Mouse (Mus musculus) WW6 (cell line): ENCODE measurements around the gene Rab11fip2.

Source experiments
- DNase-seq: peaks from one replicate; pipeline ENCODE4 v3.0.0-alpha.2; 2013; ENCODE audit warnings: low read depth, low spot score

Gene Rab11fip2

DNA sequence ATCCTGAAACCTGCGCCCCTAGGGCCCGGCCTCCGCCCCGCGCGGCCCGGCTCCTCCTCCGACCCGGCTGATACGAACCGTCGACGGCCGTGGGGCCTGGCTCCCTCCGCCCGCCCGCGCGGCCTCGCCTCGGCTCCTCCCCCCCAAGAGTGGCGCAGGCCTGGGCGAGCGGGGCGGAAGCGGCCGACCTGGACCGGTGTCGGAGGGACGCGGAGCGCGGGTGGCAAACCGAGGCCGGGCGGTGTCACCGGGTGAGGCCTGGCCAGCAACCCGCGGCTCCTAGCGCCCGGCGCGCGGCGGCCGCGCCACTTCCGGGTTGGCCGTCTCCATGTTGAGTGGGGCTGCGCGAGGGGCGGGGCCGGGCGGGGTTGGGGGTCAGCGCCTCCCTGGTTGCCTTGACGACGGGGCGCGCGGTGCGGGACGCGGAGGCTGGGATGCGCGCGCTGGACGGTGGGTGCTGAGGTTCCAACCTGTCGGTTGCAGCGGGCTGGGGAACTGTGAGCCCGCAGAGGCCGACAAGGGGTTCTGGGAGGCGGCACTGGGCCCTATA lies at the start of gene Rab11fip2:
TSS of gene Rab11fip2 (minus strand) at position 333 of the 550 bp plus-strand sequence.
- peak; percentile 74 for DNase-seq

DNA sequence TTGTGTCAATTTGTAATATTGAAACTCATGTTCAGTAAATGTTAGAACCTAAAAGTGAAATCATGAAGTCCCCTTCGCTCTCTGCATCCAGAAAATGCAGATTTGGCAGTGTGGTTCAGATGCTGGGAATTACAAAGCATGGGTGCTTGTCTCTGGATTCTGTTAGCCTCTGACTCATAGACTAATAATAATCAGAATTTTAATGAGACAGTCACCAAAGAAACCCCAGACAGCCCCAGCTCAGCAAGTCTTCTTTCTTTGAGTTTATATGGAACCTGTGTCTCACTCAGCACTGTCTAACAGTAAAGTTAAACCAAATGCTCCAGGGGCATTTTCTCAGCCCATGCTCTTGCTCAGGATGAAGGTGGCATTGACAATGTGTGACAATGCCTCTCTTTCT lies 38.1 kb upstream of the Rab11fip2 start:
- DNase-seq: no peak

DNA sequence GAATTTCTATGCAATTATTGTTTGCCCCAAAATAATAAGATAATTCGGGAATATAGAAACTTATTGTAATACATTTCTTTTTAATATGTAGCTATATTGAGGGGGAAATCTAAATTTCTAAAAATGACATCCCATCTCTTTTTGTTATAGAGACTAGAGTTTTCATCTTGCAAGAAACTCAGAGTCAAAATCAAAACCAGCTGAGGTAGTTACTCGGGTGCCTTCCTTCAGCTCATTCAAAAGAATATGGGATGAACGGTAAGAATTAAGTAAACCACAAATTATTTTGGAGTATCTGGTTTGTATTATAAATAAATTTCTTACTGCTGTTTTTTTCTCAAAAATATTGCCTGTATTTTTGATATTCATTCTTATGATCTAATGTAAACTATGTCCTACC lies 11.5 kb upstream of the Rab11fip2 start:
- DNase-seq: no peak

DNA sequence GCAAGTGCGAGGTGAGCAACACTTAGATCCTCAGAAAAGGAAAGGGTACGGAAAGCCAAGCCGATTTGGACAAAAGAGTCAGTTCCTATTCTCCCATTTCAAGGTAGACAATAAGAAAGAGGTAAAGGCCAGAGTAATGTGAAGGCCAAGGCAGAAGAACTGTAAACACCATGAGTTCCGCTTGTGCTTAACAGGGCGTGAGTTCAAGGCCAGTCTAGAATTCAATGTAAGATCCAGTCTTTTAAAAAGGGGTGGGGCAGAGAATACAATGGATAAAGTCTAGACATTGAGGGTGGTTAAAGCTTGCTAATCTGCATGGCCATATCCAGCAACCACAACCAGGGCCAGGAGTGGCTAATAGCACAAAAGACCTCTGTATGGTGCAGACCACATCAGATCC lies 6.3 kb upstream of the Rab11fip2 start:
- no peak for DNase-seq

DNA sequence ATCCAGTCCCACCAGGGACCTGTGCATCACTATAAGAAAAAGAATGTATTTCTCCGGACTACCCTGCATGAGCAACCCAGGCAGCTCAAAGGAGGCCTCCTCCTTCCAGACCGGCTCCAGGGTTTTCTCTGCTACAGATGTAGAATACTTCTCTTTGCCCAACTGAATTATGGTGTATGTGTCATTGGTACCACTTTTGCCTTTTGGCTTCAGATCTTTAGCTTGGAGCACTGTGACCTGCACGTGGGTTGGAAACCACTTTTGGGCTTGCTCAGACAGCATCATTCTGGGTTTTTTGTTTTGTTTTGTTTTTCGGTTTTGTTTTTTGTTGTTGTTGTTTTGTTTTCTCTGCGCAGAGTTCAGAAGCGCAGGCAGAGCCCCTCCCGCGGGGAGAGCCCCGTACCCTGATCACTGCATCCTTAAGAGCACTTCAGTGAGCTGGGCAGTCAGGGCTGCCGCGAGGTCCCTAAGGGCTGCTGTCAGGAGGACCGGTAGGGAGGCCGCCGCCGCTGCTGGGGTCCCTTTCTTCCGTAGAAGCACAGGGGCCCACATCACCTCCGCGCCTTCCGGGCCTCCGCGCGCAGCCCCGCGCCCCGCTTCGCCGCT lies 635 bp downstream of the Rab11fip2 start:
- DNase-seq: peak; percentile 14

DNA sequence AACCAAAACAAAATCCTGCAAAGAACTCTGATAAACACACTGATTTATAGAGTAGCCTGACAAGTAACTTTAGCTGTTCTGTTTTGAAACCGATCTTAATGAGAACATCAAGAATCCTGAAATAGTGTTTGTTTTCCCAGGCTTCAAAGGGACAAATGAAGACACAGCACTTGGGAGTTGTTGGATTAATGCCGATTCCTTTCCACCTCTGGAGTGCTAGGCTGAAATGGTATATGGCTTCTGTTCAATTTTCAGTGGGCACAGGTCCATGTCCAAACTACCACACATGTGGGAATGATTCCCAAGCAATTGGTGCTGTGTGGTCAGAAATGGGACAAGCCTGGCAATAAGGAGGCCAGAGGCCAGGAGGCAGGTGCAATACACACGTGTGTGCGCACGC lies 3.7 kb downstream of the Rab11fip2 start:
- no peak for DNase-seq

DNA sequence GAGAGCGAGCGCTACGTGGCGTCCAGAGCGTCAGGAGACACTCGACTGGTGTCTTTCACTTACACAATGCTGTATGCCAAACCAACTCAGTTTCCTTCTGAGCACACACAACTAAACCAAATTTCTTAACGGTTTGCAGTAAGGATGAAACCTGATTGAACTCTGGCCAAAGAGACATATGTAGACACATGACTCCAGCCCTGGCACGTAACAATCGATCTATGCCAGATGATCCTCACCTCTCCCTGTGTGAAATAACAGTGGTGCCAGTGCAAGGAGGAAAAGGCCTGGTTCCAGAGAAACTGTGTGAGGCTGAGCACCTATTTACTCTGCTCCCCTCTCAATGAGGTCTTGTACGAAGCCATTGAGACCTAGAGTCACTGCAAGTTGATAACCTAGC lies 11.4 kb downstream of the Rab11fip2 start:
- no peak for DNase-seq

DNA sequence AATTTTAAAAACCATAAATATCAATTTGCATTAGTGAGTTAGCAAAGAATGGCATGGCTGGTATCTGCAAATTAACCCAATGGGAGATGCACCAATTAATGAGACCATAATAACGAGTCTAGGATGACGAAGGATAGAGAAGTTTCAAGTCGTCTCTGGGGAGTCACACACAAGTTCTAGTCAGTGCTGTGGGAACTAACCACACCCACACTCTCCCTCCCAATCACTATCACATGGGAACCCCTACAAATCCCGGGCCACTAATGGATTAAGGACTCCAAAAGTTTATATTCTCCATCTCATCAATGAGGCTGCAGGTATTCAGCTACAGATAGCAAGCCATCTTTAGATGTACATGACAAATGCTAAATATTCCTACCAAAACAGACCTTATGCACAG lies 14.8 kb downstream of the Rab11fip2 start:
- no peak for DNase-seq

DNA sequence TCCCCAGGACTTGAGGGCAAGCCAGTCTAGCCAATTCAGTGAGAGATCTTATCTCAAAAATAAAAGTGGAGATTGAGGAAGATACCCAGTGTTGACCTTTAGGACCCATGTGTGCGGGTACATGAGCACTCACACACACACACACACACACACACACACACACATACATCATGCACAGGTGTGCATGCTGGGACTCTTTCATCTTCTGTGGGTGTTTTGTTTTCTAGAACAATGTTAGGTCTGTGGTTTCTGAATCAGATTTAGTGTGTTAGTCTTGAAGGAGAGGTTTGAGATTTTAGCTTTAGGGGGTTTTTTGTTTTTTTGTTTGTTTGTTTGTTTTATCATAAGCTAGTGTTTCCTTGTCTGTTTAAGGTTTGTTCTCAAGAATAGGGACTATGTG lies 17.3 kb downstream of the Rab11fip2 start:
- no peak for DNase-seq

DNA sequence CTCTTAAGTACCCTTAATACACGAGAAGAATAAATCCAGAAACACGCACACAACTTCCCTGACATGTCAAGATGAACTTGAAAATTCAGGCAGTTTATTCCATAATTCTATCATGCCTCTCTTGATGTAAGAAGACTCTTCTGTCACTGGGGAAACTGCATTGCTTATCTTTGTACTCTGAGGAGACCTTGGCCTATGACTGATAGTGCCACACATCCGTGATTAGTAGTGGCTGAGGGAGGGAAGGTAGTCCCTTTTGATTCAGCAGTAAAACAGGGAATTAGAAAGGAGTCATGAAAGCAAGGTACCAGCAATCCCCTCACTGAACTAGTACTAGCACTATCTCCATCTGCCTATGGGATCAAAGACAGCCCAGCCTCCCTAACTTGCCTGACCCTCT lies 22.6 kb downstream of the Rab11fip2 start:
- DNase-seq: no peak

DNA sequence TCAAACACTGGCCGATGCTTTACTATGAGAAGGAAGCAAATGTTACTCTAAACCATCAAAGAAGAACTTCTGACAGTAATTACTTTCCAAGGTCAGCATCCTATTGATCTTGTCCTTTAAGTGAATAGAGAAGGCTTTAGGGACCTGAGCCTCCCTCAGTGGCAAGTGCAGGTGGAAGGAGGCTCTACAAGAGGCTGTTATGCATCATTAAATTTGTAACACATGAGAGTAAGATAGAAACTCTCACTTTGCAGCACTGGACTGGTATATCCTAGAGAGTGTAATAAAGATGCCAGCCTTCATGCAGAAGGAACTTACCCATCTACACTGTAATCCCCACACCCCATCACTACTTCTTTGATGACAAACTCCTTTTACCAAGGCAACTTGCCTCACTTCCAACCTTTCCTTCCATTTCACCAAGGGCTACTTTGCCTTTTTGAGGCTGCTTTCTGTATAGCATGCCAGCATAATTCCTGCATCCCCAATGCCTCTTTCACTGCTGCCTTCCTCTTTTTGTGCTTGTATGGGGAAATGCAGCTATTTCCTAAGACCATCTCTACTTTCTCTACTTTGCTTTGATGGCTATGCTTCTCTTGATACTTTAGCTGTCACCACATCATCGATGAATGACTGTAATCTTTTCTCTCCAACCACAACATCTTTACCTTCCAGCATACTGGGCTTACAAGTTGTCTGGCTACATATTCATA lies 25.4 kb downstream of the Rab11fip2 start:
- no peak for DNase-seq

DNA sequence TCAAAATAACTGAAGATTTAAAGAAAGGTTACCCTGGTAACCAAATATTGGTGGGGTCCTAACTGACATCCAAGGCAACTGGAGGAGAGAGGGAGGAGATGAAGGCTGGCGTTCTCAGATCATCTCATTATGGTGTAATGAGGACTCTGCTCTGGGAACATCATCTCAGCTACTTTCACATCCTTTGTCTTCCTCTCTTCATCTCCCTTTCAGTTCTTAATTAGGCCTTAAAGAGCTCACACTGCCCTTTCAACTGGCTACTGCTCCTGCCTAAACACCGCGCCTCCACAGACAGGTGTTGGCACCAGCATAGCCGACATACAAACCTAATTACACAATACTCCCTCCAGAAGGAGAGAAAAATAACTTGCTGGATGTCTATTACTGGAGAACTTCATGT lies 31.9 kb downstream of the Rab11fip2 start:
- no peak for DNase-seq

DNA sequence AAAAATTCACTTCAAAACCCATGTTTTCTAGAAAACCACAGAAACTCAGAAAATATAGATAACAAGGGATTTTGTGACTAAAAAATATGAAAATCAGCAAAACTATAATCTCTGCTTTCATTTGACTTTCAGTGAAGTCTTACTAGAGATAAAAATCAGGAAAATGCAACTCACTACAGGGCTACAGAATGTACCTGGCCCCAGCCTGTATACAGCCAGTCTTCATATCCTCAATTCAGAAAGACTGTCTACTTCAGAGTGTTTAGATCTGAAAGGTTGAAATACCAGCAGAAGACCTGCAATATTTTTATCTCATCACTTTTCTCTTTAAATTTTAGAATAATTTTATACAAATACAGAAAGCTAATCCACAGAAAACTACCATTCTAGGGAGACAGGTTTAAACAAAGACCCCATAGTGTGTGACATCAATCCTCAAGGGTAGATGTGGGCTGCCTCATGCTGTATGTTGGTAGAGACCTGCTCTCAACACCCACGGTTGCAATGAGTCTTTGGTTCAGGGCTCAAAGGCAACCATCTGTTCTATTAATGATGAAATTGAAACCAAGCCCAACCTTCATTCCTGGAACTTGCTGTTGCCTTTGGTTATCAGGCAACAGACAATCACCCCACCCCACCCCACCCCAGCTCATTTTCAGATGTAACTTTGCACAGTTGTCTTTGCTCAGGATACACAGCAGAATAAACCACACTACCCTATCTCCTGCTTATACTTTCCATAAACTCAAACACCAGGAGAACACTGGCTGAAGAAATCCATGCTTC lies 38.0 kb downstream of the Rab11fip2 start:
- DNase-seq: no peak

DNA sequence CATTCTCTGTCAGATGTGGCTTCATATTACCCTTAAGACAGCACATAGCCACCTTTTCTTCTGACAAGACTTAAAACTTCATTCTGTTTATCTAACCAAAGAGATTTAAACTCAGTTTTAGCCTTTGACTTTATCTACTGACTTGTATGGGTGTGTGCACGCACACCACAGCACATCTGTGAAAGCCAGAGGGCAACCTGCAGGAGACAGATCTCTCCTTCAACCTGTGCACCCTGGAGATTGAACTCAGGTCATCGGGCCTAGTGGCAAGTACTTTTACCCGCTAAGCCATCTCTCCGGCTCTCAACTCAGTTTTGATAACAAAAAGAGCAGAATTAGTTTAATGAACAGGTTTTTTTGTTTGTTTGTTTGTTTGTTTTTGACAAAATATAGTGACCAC lies 43.5 kb downstream of the Rab11fip2 start:
- no peak for DNase-seq

DNA sequence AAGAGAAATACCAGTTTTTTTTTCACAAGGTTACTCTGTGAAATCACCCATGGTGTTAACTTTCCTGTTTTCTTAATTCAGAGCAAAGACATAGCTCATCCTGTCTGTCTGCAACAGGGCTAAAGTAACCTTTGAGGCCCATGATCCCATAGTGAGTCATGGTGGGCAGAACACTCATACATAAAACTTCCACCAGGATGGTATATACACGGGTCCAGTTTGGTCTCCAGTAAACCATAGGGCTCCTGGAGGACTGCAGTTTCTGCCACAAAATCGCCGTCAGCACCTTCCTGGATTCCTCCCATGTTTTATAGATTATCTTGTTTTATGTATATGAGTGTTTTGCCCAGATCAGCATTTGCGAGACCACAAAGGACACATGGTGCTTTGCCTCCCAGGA lies 45.2 kb downstream of the Rab11fip2 start:
- no peak for DNase-seq

DNA sequence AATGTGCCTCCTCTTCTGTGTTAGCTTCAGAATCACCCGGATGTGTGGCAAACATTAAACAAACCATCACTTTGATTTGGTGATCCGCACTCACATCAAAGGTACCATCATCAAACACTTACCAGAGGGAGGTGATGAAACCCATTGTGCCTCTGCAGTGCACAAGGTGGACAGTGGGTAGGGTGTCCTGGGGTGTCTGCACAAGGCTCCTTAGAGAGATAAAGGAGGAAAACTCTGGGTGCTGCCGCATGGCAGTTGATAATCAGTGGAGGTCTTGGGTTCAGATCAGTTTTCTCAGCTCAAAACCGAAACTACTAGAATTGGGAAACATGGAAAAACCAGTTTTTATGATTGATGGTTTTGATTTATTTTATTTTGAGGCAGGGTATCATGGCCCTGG lies 54.1 kb downstream of the Rab11fip2 start:
- no peak for DNase-seq

DNA sequence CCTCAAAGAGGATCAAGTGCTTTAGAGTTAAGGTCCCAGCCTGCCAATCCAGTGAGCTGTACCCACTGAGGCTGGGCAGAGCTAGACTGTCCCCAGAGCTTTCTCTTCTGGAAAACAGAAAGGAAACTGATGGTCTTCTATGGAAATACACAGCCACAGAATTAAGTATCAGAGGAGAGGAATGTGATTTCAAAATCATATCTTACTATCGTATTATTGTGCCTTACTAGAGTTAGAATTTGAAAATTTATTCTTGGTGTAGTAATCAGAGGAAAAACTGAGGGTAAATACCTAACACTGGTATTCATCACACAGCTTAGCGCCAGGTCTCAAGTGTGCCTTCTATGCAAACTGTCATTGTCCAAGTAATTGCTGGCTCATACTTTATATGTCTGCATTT lies 54.6 kb downstream of the Rab11fip2 start:
- no peak for DNase-seq

DNA sequence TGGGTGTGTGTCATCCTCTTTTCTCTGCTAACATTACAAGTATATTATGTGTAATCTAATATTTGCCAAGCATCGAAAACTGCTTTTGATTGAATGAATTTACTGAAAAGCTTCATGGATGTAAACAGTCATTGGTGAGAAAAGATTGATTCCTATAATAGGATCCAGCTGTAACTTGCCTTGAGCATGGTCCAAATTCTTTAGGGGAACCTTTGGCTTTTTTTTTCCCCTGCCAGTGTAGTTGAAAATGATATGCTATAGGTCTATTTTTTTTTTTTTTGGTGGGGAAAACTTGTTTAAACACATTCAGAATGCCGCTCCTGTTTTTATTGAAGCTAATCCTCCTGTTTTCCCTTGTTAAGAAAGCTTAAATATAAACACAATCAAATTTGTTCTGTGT lies 55.6 kb downstream of the Rab11fip2 start:
- DNase-seq: no peak

DNA sequence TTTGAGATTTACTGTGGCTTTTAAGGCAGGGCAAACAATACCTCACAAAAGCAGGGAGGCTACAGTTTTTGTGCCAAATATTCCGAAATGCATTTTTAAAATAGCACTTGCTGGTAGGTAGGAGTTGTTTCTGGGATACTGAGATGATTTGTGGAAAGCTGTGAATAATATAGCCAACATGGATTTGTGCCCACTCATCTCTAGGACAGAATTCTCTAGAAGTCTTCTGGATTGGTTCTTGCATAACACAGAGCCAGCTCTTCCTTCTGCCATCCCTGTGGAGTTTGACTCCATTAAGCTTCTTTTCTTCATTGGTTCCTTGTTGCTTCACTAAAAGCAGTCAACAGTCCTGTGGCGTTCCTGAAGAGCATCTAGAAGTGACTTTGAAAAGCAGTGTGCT lies 58.2 kb downstream of the Rab11fip2 start:
- DNase-seq: no peak

DNA sequence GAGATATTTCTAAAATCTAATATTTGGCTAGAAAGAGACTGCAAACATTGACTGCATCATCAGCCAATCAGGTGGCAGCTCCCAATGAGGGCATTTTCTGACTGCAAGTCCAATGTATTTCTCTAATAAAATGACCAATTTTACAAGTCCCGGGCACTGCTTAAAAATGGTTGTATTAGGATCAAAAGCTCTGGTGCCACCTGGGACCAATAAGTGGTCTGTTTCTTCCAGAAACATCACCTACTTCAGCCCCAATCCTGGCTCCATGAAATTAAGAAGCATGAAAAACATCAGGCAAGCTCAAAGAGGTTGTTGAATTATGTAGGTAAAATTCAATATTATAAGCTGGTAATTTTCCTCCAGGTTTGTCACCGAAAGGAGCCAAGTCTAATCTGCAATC lies 66.2 kb downstream of the Rab11fip2 start:
- DNase-seq: no peak

DNA sequence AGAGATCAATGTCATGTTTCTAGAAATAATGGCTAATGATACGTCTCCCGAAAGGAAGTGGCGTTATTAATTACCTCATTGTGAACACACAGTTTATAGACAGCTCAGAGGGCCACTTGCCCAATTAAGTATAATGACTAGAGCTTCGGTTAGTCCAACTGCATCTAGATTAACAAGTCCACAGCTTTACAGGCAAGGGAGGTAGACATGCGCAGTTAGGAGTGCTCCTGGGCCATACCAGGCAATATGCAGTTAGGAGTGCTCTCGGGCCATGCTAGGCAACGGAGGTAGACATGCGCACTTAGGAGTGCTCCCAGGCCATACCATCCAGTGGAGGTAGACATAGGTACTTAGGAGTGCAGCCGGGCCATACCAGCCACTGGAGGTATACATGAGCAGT lies 76.8 kb downstream of the Rab11fip2 start:
- DNase-seq: no peak

DNA sequence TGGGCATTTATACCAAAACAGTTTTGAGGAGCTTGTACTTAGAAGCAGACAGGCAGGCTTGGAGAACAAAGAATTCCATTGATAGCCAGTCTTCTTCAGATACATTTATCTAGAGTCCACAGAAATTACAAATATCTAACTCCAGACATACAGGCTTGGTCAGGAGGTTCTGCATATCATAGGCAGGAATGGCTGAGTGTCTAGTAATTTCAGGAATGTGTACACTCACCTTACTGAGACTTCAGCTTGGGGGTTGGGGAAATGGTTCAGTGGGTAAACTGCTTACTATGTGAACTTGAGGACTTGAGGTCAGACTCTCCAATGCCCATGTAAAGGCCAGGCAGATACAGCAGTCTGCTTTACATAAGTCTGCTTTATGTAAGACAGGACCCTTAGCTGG lies 81.0 kb downstream of the Rab11fip2 start:
- no peak for DNase-seq

DNA sequence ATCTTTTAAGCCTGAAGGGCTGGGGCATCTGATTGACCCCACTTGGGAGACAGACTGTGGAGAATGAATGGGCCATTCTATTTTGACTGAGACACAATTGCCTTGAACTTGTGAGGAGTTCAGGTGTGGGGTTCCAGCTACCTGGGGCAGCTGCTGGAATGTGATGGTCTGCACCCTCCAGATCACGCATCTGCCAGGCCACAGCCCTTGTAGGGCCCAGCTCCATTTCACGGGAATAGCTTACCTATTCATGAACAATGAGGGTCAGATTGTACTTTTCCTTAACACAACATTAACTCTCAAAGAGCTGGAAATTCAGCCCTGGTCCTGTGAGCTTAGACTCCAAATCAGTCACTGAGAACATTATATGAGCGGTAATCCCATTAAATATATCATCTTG lies 82.7 kb downstream of the Rab11fip2 start:
- no peak for DNase-seq
